Mouse (Mus musculus) kidney, postnatal 0 days (tissue): ENCODE results near the gene Il17rc. TPM values are rescaled to one million over a fixed set of nuclear protein-coding genes. Genes with fewer than 3 reads are reported as not detected.

ENCODE experiments used
- ATAC-seq: fragments of 200-750 bp; cut with Nextera tagmentation; replicated peaks from 2 replicates; pipeline ENCODE4 v1.8.0; 2017; ENCODE audit warnings: low read depth, moderate number of reproducible peaks, moderate TSS enrichment, moderate library complexity; ENCODE audit not compliant: low FRiP score
- DNase-seq: peaks from one replicate; pipeline ENCODE4 v3.0.0-alpha.2; 2016; ENCODE audit warnings: low spot score
- H3K27ac ChIP-seq: fragments of 300-500 bp; sonication (generic); 2 replicates; pipeline ENCODE4 v1.5.1; 2014; ENCODE audit warnings: mild to moderate bottlenecking
- H3K27me3 ChIP-seq: fragments of 300-500 bp; sonication (generic); 2 replicates; pipeline ENCODE4 v1.6.1; 2014; ENCODE audit warnings: low read length, mixed read lengths; ENCODE audit not compliant: insufficient read depth
- H3K36me3 ChIP-seq: fragments of 300-500 bp; sonication (generic); 2 replicates; pipeline ENCODE4 v1.6.1; 2014; ENCODE audit warnings: low read length, mixed read lengths; ENCODE audit not compliant: insufficient read depth
- H3K4me1 ChIP-seq: fragments of 300-500 bp; sonication (generic); replicated peaks from 2 replicates; pipeline ENCODE4 v1.6.1; 2014; ENCODE audit warnings: antibody characterized with exemption, low read length, mixed read lengths; ENCODE audit not compliant: insufficient read depth
- H3K4me2 ChIP-seq: fragments of 300-500 bp; sonication (generic); 2 replicates; pipeline ENCODE4 v1.6.1; 2014; ENCODE audit warnings: mild to moderate bottlenecking, low read length, moderate library complexity, mixed read lengths
- H3K4me3 ChIP-seq: fragments of 300-500 bp; sonication (generic); replicated peaks from 2 replicates; pipeline ENCODE4 v1.5.1; 2014; ENCODE audit warnings: low read depth, low read length
- H3K9ac ChIP-seq: fragments of 300-500 bp; sonication (generic); 2 replicates; pipeline ENCODE4 v1.6.1; 2014; ENCODE audit warnings: low read depth, low read length
- H3K9me3 ChIP-seq: fragments of 300-500 bp; sonication (generic); replicated peaks from 2 replicates; pipeline ENCODE4 v1.6.1; 2016; ENCODE audit warnings: low read length, inconsistent platforms, mixed read lengths
- CTCF ChIP-seq: IDR thresholded peaks from 2 replicates; pipeline ENCODE4 v1.5.1; 2016; ENCODE audit warnings: antibody characterized with exemption, low read depth, mild to moderate bottlenecking, moderate library complexity
- WGBS: fragments of 180-500 bp; shearing (Covaris S2); extraction: QIAGEN DNeasy Blood & Tissue Kit; methylation state at CpG from one replicate; pipeline ENCODE4 v1.1.7; 2014; 5-methylcytosine and 5-hydroxymethylcytosine counted together
- polyA plus RNA-seq: library from polyadenylated mRNA; unstranded; fragments of >200 nt; fragmentation: Nextera tagmentation; extraction: Ambion mirVana; gene quantifications from 2 replicates; pipeline ENCODE4 v1.2.1, GENCODE M21; 2015

Gene Il17rc
- polyA plus RNA-seq, 1 experiment from 2014 or later: 28.0 TPM

GRCm38 (mm10) chr6:113508272-113508946 is 37.2 kb downstream of the Il17rc start:
- Histone ChIP-seq H3K27me3 (no peaks in the 10 kb centered on the region), H3K27ac (no peak overlapping the region), H3K4me2 (no peak overlapping the region), H3K9ac (no peak overlapping the region), H3K9me3 (no peaks in the 10 kb centered on the region), H3K4me1 (no peaks in the 10 kb centered on the region), H3K4me3 (no peak overlapping the region), H3K36me3 (peaks cover 10% of the 10 kb centered on the region; the same call in 1 of the 2 replicates)
- no peak for DNase-seq
- TF ChIP-seq CTCF: no peak
- 56% methylated on average over 7 of the region's 7 CpGs for WGBS
- no peak for ATAC-seq

GRCm38 (mm10) chr6:113508947-113509280 is 37.7 kb downstream of the Il17rc start:
- DNase-seq (no peak), ATAC-seq (no peak)
- Histone ChIP-seq H3K27me3 (no peaks in the 10 kb centered on the region), H3K27ac (no peak overlapping the region), H3K4me2 (no peak overlapping the region), H3K36me3 (peaks cover 15% of the 10 kb centered on the region; the same call in 1 of the 2 replicates), H3K4me1 (no peaks in the 10 kb centered on the region), H3K9ac (no peak overlapping the region), H3K4me3 (no peak overlapping the region), H3K9me3 (no peaks in the 10 kb centered on the region)
- TF ChIP-seq CTCF: no peak
- WGBS: 50% methylated on average over 5 of the region's 5 CpGs

GRCm38 (mm10) chr6:113513944-113514343 is 42.7 kb downstream of the Il17rc start:
- no peak for ATAC-seq
- DNase-seq: no peak
- Histone ChIP-seq H3K4me3 (no peak overlapping the region), H3K4me1 (no peaks in the 10 kb centered on the region), H3K27ac (no peak overlapping the region), H3K36me3 (peaks cover 62% of the 10 kb centered on the region), H3K27me3 (no peaks in the 10 kb centered on the region), H3K9me3 (no peaks in the 10 kb centered on the region), H3K4me2 (no peak overlapping the region), H3K9ac (no peak overlapping the region)
- 88% methylated on average over 6 of the region's 6 CpGs for WGBS
- no peak for TF ChIP-seq CTCF

GRCm38 (mm10) chr6:113514600-113514999 is 43.4 kb downstream of the Il17rc start:
- Histone ChIP-seq H3K4me2 (no peak overlapping the region), H3K27me3 (no peaks in the 10 kb centered on the region), H3K27ac (no peak overlapping the region), H3K9me3 (no peaks in the 10 kb centered on the region), H3K4me1 (no peaks in the 10 kb centered on the region), H3K4me3 (no peak overlapping the region), H3K9ac (no peak overlapping the region), H3K36me3 (peaks cover 68% of the 10 kb centered on the region)
- TF ChIP-seq CTCF: no peak
- 100% methylated on average over 3 of the region's 3 CpGs for WGBS
- DNase-seq (no peak), ATAC-seq (no peak)

GRCm38 (mm10) chr6:113517434-113518080 is 46.3 kb downstream of the Il17rc start:
- H3K36me3 ChIP-seq: peaks cover 77% of the 10 kb centered on the region
- WGBS: 98% methylated on average over 8 of the region's 8 CpGs
- no peak overlapping the region for H3K4me2 ChIP-seq
- DNase-seq: no peak
- no peak overlapping the region for H3K27ac ChIP-seq
- H3K4me3 ChIP-seq: no peak overlapping the region
- ATAC-seq: no peak
- H3K9ac ChIP-seq: no peak overlapping the region
- no peaks in the 10 kb centered on the region for H3K27me3 ChIP-seq
- no peaks in the 10 kb centered on the region for H3K4me1 ChIP-seq
- no peak for TF ChIP-seq CTCF
- H3K9me3 ChIP-seq: no peaks in the 10 kb centered on the region

- Histone ChIP-seq H3K27ac (no peak overlapping the region), H3K4me3 (no peak overlapping the region), H3K9ac (no peak overlapping the region), H3K4me1 (no peaks in the 10 kb centered on the region), H3K4me2 (no peak overlapping the region), H3K27me3 (no peaks in the 10 kb centered on the region), H3K36me3 (peaks cover 50% of the 10 kb centered on the region), H3K9me3 (no peaks in the 10 kb centered on the region)
- WGBS: 86% methylated on average over 1 of the region's 1 CpGs
- DNase-seq: no peak
- ATAC-seq: no peak
- TF ChIP-seq CTCF: no peak
Observed at GRCm38 (mm10) chr6:113522310-113522709, 51.1 kb downstream of the Il17rc start.

GRCm38 (mm10) chr6:113523420-113523819 is 52.2 kb downstream of the Il17rc start:
- Histone ChIP-seq H3K4me1 (no peaks in the 10 kb centered on the region), H3K9ac (no peak overlapping the region), H3K27me3 (no peaks in the 10 kb centered on the region), H3K4me3 (no peak overlapping the region), H3K9me3 (no peaks in the 10 kb centered on the region), H3K27ac (no peak overlapping the region), H3K36me3 (peaks cover 40% of the 10 kb centered on the region), H3K4me2 (no peak overlapping the region)
- ATAC-seq: no peak
- no peak for DNase-seq
- WGBS: 75% methylated on average over 8 of the region's 8 CpGs
- no peak for TF ChIP-seq CTCF
